26 mouse cellular contexts compared by ENCODE assay signal in genomic region chr2:157081960-157082359, GRCm38 (mm10). TPM values are rescaled to one million over a fixed set of nuclear protein-coding genes. Genes with fewer than 3 reads are reported as not detected.
A peak's percentile ranks its signal among the peaks of the same experiment; 100 is the strongest.
DNase-seq lines count a peak whose midpoint lies in the region; ATAC-seq and TF ChIP-seq lines count a peak whose summit lies in the region.
"Had no signal": no experiment of that assay in that cellular context is flagged by ENCODE, and none has a peak within 500 bp of the region (broad histone marks: within the 10 kb centered on the region; RNA-seq: fewer than 3 reads in every experiment).

No protein-coding gene starts in this region.

- no peaks in the 10 kb centered on the region for H3K36me3 ChIP-seq in hindbrain, embryonic 13.5 days
- H3K36me3 ChIP-seq in hindbrain, postnatal 0 days (ENCODE audit: insufficient read depth, low read length), result no peaks in the 10 kb centered on the region
- H3K36me3 ChIP-seq in neural tube, embryonic 15.5 days, result no peaks in the 10 kb centered on the region
- H3K36me3 ChIP-seq: limb, embryonic 15.5 days had no signal

- H3K9ac ChIP-seq in hindbrain, embryonic 13.5 days, result peak overlapping the region; percentile 20; the same call in 1 of the 2 replicates
- H3K9ac ChIP-seq in hindbrain, postnatal 0 days (replicated peaks; ENCODE audit: low read length), result no peak overlapping the region
- H3K9ac ChIP-seq in neural tube, embryonic 15.5 days (replicated peaks), result 0 out of 2 replicates have a peak overlapping the region, but pooled peaks have one; percentile 14
- H3K9ac ChIP-seq: forebrain, postnatal 0 days; limb, embryonic 15.5 days had no signal

- ATAC-seq in hindbrain, embryonic 13.5 days (ENCODE audit: low FRiP score), result no peak
- no peak for ATAC-seq in hindbrain, postnatal 0 days
- no peak for ATAC-seq in neural tube, embryonic 15.5 days (ENCODE audit: low FRiP score)
- no peak for ATAC-seq in megakaryocyte-erythroid progenitor cell, adult 5-6 weeks (replicated peaks; ENCODE audit: low FRiP score, low TSS enrichment, poor library complexity, severe bottlenecking)
- ATAC-seq: forebrain, postnatal 0 days; inflammation-experienced regulatory T-cells, adult 6 months had no signal

- H3K9me3 ChIP-seq in hindbrain, embryonic 13.5 days, result no peaks in the 10 kb centered on the region
- H3K9me3 ChIP-seq in hindbrain, postnatal 0 days (ENCODE audit: low read length), result no peaks in the 10 kb centered on the region
- H3K9me3 ChIP-seq in neural tube, embryonic 15.5 days (replicated peaks), result no peaks in the 10 kb centered on the region
- H3K9me3 ChIP-seq: limb, embryonic 15.5 days had no signal

- WGBS in hindbrain, embryonic 13.5 days, result 23% methylated on average over 7 of the region's 7 CpGs
- WGBS in hindbrain, postnatal 0 days, result 32% methylated on average over 7 of the region's 7 CpGs
- WGBS in neural tube, embryonic 15.5 days, result 29% methylated on average over 7 of the region's 7 CpGs

- H3K4me3 ChIP-seq in gastrocnemius, adult 2 months, result no peak overlapping the region
- no peak overlapping the region for H3K4me3 ChIP-seq in hindbrain, embryonic 13.5 days
- no peak overlapping the region for H3K4me3 ChIP-seq in hindbrain, postnatal 0 days (ENCODE audit: low read length)
- H3K4me3 ChIP-seq in neural tube, embryonic 15.5 days (replicated peaks), result no peak overlapping the region
- H3K4me3 ChIP-seq: limb, embryonic 15.5 days; myocyte had no signal

- no peak overlapping the region for H3K4me2 ChIP-seq in hindbrain, embryonic 13.5 days
- H3K4me2 ChIP-seq in hindbrain, postnatal 0 days (ENCODE audit: low read depth, low read length), result no peak overlapping the region
- H3K4me2 ChIP-seq in neural tube, embryonic 15.5 days, result no peak overlapping the region
- H3K4me2 ChIP-seq: limb, embryonic 15.5 days had no signal

- H3K27ac ChIP-seq in gastrocnemius, adult 2 months, result peak overlapping the region; percentile 31
- H3K27ac ChIP-seq in hindbrain, embryonic 13.5 days, result no peak overlapping the region
- H3K27ac ChIP-seq in hindbrain, postnatal 0 days, result no peak overlapping the region
- no peak overlapping the region for H3K27ac ChIP-seq in neural tube, embryonic 15.5 days (replicated peaks)
- H3K27ac ChIP-seq: limb, embryonic 15.5 days; stomach, postnatal 0 days had no signal

- intact Hi-C loops in gastrocnemius, adult 2 months (cut with DNase I), result loop anchor here (2.0 kb wide), 1 partner anchor 41 kb away; no protein-coding TSS in a partner anchor

- H3K4me1 ChIP-seq in hindbrain, embryonic 13.5 days (replicated peaks), result peaks cover 26% of the 10 kb centered on the region
- H3K4me1 ChIP-seq in hindbrain, postnatal 0 days (ENCODE audit: insufficient read depth, low read length), result peaks cover 4% of the 10 kb centered on the region
- peaks cover 22% of the 10 kb centered on the region for H3K4me1 ChIP-seq in neural tube, embryonic 15.5 days

- TF ChIP-seq CTCF in gastrocnemius, adult 2 months (IDR thresholded peaks at IDR 0.05), result no peak
- no peak for TF ChIP-seq CTCF in hindbrain, postnatal 0 days (IDR thresholded peaks at IDR 0.05; ENCODE audit: low read depth)

- no peak for DNase-seq in gastrocnemius, adult 2 months
- no peak for DNase-seq in gastrocnemius, postnatal 10 days
- no peak for DNase-seq in hindbrain, postnatal 0 days (ENCODE audit: low spot score)
- DNase-seq in neural tube, embryonic 10.5 days (ENCODE audit: extremely low spot score, low spot score), result no peak
- DNase-seq: B cell, adult 2 months; forebrain, postnatal 0 days; heart, postnatal 36 days; kidney, adult 2 months; lung, postnatal 10 days had no signal

- H3K27me3 ChIP-seq in hindbrain, embryonic 13.5 days, result no peaks in the 10 kb centered on the region
- H3K27me3 ChIP-seq in hindbrain, postnatal 0 days (ENCODE audit: insufficient read depth, low read length), result no peaks in the 10 kb centered on the region
- H3K27me3 ChIP-seq in neural tube, embryonic 15.5 days (replicated peaks), result no peaks in the 10 kb centered on the region
- H3K27me3 ChIP-seq: limb, embryonic 15.5 days had no signal

RNA-seq across cellular contexts. Expression of gene Soga1, which starts 2.9 kb away (rescaled TPM):
- total RNA-seq in gastrocnemius, adult 2 months (2021), result 1 to 10 TPM; 2.8 to 4.5 TPM
- total RNA-seq in gastrocnemius, postnatal 10 days (2021), result 10 to 100 TPM; 15.4 to 20.3 TPM
- polyA plus RNA-seq in hindbrain, embryonic 13.5 days (2015; fragmentation: Nextera tagmentation; extraction: Ambion mirVana), result 6.2 and 6.4 TPM in 2 replicates
- total RNA-seq in hindbrain, postnatal 0 days (2014; rRNA removed), result 120 and 151 TPM in 2 replicates
- polyA plus RNA-seq in hindbrain, postnatal 0 days (2015; fragmentation: Nextera tagmentation; extraction: Ambion mirVana), result 3.5 and 3.6 TPM in 2 replicates
- polyA plus RNA-seq in neural tube, embryonic 15.5 days (2015; fragmentation: Nextera tagmentation; extraction: Ambion mirVana), result 3.3 and 4.9 TPM in 2 replicates
- 11.0 and 11.7 TPM in 2 replicates for total RNA-seq in megakaryocyte-erythroid progenitor cell, adult 5-6 weeks (2014; fragmentation: Nextera tagmentation)
- total RNA-seq in megakaryocyte-erythroid progenitor cell, adult 5-6 weeks (2017), result 5.6 and 8.6 TPM in 2 replicates

RNA-seq across cellular contexts. Expression of gene Tldc2, which starts 4.9 kb away (rescaled TPM):
- not detected for total RNA-seq in gastrocnemius, adult 2 months (2021)
- not detected for total RNA-seq in gastrocnemius, postnatal 10 days (2021)
- not detected in 2 replicates for polyA plus RNA-seq in hindbrain, embryonic 13.5 days (2015; fragmentation: Nextera tagmentation; extraction: Ambion mirVana)
- not detected in 2 replicates for total RNA-seq in hindbrain, postnatal 0 days (2014; rRNA removed)
- polyA plus RNA-seq in hindbrain, postnatal 0 days (2015; fragmentation: Nextera tagmentation; extraction: Ambion mirVana), result 0.43 TPM in 1 of 2 replicates, not detected in the other
- polyA plus RNA-seq in neural tube, embryonic 15.5 days (2015; fragmentation: Nextera tagmentation; extraction: Ambion mirVana), result 0.43 TPM in 1 of 2 replicates, not detected in the other
- not detected in 2 replicates for total RNA-seq in megakaryocyte-erythroid progenitor cell, adult 5-6 weeks (2014; fragmentation: Nextera tagmentation)
- total RNA-seq in megakaryocyte-erythroid progenitor cell, adult 5-6 weeks (2017), result not detected in 2 replicates
- total RNA-seq: adrenal gland, adult 18-20 months; forebrain, postnatal 0 days; gastrocnemius, adult 18-20 months; granulocyte monocyte progenitor cell, adult 5-6 weeks; heart, postnatal 36 days; layer of hippocampus, adult 8-10 months; left cerebral cortex, postnatal 36 days; megakaryocyte progenitor cell, adult 5-6 weeks; neutrophil, adult 5-6 weeks had no signal
- polyA plus RNA-seq: cortical plate, adult 2 months; embryonic facial prominence, embryonic 11.5 days; forebrain, postnatal 0 days; inflammation-experienced regulatory T-cells, adult 6 months; limb, embryonic 15.5 days; liver, embryonic 16.5 days; myocyte; stomach, postnatal 0 days had no signal

RNA-seq across cellular contexts. Expression of gene Samhd1, which starts 53.1 kb away (rescaled TPM):
- total RNA-seq in gastrocnemius, adult 2 months (2021), result 10 to 100 TPM; 15.1 to 15.8 TPM
- total RNA-seq in gastrocnemius, postnatal 10 days (2021), result 10 to 100 TPM; 15.9 to 20.2 TPM
- polyA plus RNA-seq in hindbrain, embryonic 13.5 days (2015; fragmentation: Nextera tagmentation; extraction: Ambion mirVana), result 11.6 and 11.9 TPM in 2 replicates
- 11.5 and 12.7 TPM in 2 replicates for total RNA-seq in hindbrain, postnatal 0 days (2014; rRNA removed)
- 10.9 and 11.9 TPM in 2 replicates for polyA plus RNA-seq in hindbrain, postnatal 0 days (2015; fragmentation: Nextera tagmentation; extraction: Ambion mirVana)
- polyA plus RNA-seq in neural tube, embryonic 15.5 days (2015; fragmentation: Nextera tagmentation; extraction: Ambion mirVana), result 11.9 and 14.6 TPM in 2 replicates
- total RNA-seq in megakaryocyte-erythroid progenitor cell, adult 5-6 weeks (2014; fragmentation: Nextera tagmentation), result 63.5 and 64.5 TPM in 2 replicates
- total RNA-seq in megakaryocyte-erythroid progenitor cell, adult 5-6 weeks (2017), result 48.9 and 60.9 TPM in 2 replicates
